Mouse (Mus musculus) megakaryocyte-erythroid progenitor cell, adult 5-6 weeks (primary cell): ENCODE data around the gene Olfr685. TPM values are rescaled to one million over a fixed set of nuclear protein-coding genes. Genes with fewer than 3 reads are reported as not detected.

Experiments
- ATAC-seq: replicated peaks from 2 replicates; pipeline ENCODE4 v1.8.0; 2016; ENCODE audit warnings: mild to moderate bottlenecking, inconsistent platforms; ENCODE audit not compliant: severe bottlenecking, poor library complexity, low FRiP score, low TSS enrichment
- total RNA-seq, 2 experiments: library from RNA; stranded (forward) in 1 of 2; stranded (reverse) in 1 of 2; fragments of 200-1000, 215-1000 nt in 1 of 2; fragments of >200 nt in 1 of 2; fragmentation: Nextera tagmentation in 1 of 2; gene quantifications; 2 replicates each; pipeline ENCODE4 v1.2.3; 2014 to 2017

Gene Olfr685
- total RNA-seq (2014; fragmentation: Nextera tagmentation) (not detected in 2 replicates), total RNA-seq (2017) (not detected in 2 replicates)

DNA sequence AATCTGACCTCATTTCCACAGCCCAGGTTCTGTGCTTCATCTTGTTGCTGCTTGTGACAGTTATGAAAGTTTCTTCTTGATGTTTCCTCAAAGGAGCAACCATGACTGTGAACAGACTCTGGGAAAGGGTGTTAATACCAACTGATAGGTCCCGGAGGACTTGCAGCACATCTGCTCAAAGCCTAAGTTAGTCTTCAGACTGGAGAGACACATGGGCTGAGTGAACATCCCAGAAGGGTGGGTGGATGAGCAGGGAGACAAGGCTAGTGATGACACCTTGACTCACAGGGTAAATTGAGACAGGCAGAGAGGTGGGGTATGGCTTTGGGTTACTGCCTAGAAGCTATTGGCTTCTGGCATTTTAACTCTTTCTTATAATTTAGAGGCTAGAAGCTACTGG is at the start of gene Olfr685:
TSS of gene Olfr685 (minus strand) at position 101 of the 400 bp plus-strand sequence.
- no peak for ATAC-seq

GRCm38 (mm10) chr7:105229386-105229785 is 43.6 kb upstream of the Olfr685 start:
- ATAC-seq = no peak

DNA sequence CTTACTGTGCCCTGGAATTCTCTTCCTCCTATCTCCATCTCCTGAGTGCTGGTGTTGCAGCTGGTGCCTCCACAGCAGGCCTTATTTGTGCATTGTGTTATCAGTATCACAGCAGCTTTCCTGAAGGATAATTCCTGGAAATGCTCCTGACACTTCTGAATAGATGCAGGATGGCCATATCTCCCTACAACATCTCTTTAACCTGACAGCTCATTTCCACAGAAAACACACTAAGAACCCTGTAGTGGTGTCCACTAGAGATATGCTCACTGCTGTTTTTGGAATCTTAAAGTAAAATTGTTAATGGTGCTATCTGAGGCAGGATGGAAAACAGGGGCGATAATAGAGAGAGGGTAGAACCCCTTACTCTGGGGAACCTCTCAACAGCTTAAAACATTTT is 42.3 kb upstream of the Olfr685 start:
- no peak for ATAC-seq

DNA sequence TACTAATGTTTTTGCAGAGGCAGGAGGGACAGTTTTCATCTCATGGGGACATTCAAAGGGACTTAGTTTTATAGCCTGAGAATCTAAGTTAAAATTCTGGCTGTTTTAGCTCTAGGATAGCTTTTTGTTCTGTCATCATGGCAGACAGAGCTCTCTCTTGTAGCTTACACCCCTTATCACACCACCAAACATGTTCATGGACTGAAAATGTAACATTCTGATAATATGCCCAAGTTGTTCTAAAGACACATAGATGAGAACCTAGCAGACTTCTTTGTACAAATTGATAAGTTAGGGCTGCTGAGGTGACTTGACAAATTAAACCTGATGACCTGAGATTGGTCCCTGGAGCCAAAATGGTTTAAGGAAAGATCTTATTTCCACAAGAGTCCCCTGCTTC is 40.9 kb upstream of the Olfr685 start:
- no peak; the same call in 1 of the 2 replicates for ATAC-seq

- ATAC-seq = no peak; the same call in 1 of the 2 replicates
These were observed 40.3 kb upstream of the Olfr685 start for GRCm38 (mm10) chr7:105226072-105226471.

DNA sequence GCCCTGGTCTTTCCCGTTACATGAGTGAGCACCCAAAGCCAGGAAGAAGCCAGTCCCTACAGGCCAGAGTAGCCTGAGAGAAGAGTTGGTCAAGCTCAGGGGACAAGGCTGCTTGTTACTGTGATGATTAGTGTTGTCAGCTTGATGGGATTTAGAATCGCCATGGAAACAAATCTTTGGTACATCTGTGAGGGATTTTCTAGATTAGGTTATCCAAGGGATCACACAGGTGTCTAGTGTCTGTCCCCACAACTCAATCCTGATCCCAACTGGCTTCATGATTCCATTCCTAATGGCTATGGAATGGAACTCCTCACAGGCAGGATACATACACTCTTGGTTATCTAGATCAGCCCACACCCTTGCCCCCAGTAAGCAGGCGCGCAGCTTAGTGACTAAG is 32.5 kb upstream of the Olfr685 start:
- ATAC-seq = no peak

DNA sequence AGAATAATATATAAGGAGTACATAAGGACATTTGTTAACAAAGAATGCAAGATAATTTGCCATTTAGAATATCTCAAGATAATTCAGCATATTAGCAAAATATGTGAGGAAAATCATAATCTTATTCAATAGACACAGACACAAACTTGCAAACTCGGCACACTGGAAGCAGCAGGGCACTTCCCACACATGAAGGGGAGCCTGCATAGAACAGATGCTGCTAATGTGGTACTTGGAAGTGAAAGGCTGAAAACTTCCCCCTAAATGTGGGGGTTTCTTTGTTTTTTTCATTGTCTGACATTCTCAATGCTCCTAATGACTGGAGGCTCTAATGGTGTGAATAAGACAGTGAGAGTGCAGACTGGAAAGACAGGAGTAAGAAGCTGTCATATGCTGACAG is 28.9 kb upstream of the Olfr685 start:
- no peak for ATAC-seq

DNA sequence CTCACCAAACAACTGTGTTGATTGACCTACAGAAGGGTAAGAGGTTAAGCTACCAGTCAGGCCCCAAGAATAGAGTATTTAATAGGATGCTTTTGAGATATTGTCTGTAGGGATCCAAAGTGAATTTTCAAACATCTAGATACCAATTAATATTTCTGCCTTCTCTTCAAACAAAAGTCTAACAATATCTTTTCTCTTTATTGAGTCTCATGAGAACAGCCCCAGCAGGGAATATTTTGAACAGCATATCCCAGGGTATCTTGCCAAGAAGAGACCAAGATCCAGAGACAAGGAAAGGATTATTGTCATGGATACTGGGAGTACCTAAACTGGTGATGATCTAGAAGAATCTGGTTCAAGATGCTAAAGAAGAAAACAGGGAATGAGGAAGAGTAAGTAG is 21.6 kb upstream of the Olfr685 start, which contains the start of gene Olfr686:
TSS of gene Olfr686 (minus strand) at position 101 of the 400 bp plus-strand sequence.
- ATAC-seq = no peak

- ATAC-seq = no peak
These were observed 15.0 kb downstream of the Olfr685 start for GRCm38 (mm10) chr7:105170773-105171172.

GRCm38 (mm10) chr7:105163553-105163952 is 22.3 kb downstream of the Olfr685 start, which contains the start of gene Olfr684:
TSS of gene Olfr684 (minus strand) at chr7:105163653.
- ATAC-seq = no peak

DNA sequence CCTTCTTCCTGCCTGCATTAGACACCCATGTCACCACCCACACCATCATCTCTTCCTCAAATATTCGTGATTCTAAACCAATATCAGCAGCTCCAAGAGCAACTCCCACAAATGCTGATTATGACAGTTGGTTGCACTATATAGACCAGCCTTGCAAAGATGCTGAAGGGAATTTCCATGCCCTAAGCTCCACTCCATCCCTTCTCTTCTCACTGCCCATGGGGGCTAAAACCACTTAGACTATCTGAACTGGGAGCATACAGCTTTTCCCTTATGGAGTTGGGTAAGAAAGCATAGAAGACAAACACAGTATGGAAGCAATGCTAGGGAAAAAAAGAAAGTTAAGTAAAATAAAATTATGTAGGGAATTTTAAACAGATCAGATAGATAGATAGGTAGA is 38.9 kb downstream of the Olfr685 start, which contains the start of gene Olfr683:
TSS of gene Olfr683 (minus strand) at position 101 of the 400 bp plus-strand sequence.
- no peak for ATAC-seq

GRCm38 (mm10) chr7:105141275-105141674 is 44.5 kb downstream of the Olfr685 start:
- ATAC-seq = no peak

Other genes with a start within 250 kb of the Olfr685 start
- gene Olfr670, start 223.4 kb downstream of the Olfr685 start, total RNA-seq (2014; fragmentation: Nextera tagmentation) = not detected in 2 replicates
- not detected in 2 replicates for gene Olfr670, start 223.4 kb downstream of the Olfr685 start, total RNA-seq (2017)
- not detected in 2 replicates for gene Olfr671, start 206.9 kb downstream of the Olfr685 start, total RNA-seq (2014; fragmentation: Nextera tagmentation)
- gene Olfr671, start 206.9 kb downstream of the Olfr685 start, total RNA-seq (2017) = not detected in 2 replicates
- not detected in 2 replicates for gene Olfr672, start 184.0 kb downstream of the Olfr685 start, total RNA-seq (2014; fragmentation: Nextera tagmentation)
- gene Olfr672, start 184.0 kb downstream of the Olfr685 start, total RNA-seq (2017) = not detected in 2 replicates
- not detected in 2 replicates for gene Olfr675, start 157.6 kb downstream of the Olfr685 start, total RNA-seq (2014; fragmentation: Nextera tagmentation)
- not detected in 2 replicates for gene Olfr675, start 157.6 kb downstream of the Olfr685 start, total RNA-seq (2017)
- gene Olfr676, start 153.3 kb downstream of the Olfr685 start, total RNA-seq (2014; fragmentation: Nextera tagmentation) = not detected in 2 replicates
- not detected in 2 replicates for gene Olfr676, start 153.3 kb downstream of the Olfr685 start, total RNA-seq (2017)
- gene Olfr677, start 134.6 kb downstream of the Olfr685 start, total RNA-seq (2014; fragmentation: Nextera tagmentation) = not detected in 2 replicates
- not detected in 2 replicates for gene Olfr677, start 134.6 kb downstream of the Olfr685 start, total RNA-seq (2017)
- gene Olfr678, start 121.5 kb downstream of the Olfr685 start, total RNA-seq (2014; fragmentation: Nextera tagmentation) = not detected in 2 replicates
- gene Olfr678, start 121.5 kb downstream of the Olfr685 start, total RNA-seq (2017) = not detected in 2 replicates
- not detected in 2 replicates for gene Olfr679, start 104.8 kb downstream of the Olfr685 start, total RNA-seq (2014; fragmentation: Nextera tagmentation)
- not detected in 2 replicates for gene Olfr679, start 104.8 kb downstream of the Olfr685 start, total RNA-seq (2017)
- not detected in 2 replicates for gene Olfr680-ps1, start 93.2 kb downstream of the Olfr685 start, total RNA-seq (2014; fragmentation: Nextera tagmentation)
- not detected in 2 replicates for gene Olfr680-ps1, start 93.2 kb downstream of the Olfr685 start, total RNA-seq (2017)
- not detected in 2 replicates for gene Olfr681, start 69.2 kb downstream of the Olfr685 start, total RNA-seq (2014; fragmentation: Nextera tagmentation)
- gene Olfr681, start 69.2 kb downstream of the Olfr685 start, total RNA-seq (2017) = not detected in 2 replicates
- gene Olfr683, start 39.0 kb downstream of the Olfr685 start, total RNA-seq (2014; fragmentation: Nextera tagmentation) = not detected in 2 replicates
- gene Olfr683, start 39.0 kb downstream of the Olfr685 start, total RNA-seq (2017) = not detected in 2 replicates
- gene Olfr684, start 22.4 kb downstream of the Olfr685 start, total RNA-seq (2014; fragmentation: Nextera tagmentation) = not detected in 2 replicates
- gene Olfr684, start 22.4 kb downstream of the Olfr685 start, total RNA-seq (2017) = not detected in 2 replicates
- not detected in 2 replicates for gene Olfr686, start 21.5 kb upstream of the Olfr685 start, total RNA-seq (2014; fragmentation: Nextera tagmentation)
- not detected in 2 replicates for gene Olfr686, start 21.5 kb upstream of the Olfr685 start, total RNA-seq (2017)
- gene Olfr688, start 102.1 kb upstream of the Olfr685 start, total RNA-seq (2014; fragmentation: Nextera tagmentation) = not detected in 2 replicates
- not detected in 2 replicates for gene Olfr688, start 102.1 kb upstream of the Olfr685 start, total RNA-seq (2017)
- gene Olfr689, start 125.2 kb upstream of the Olfr685 start, total RNA-seq (2014; fragmentation: Nextera tagmentation) = not detected in 2 replicates
- gene Olfr689, start 125.2 kb upstream of the Olfr685 start, total RNA-seq (2017) = not detected in 2 replicates
- gene Olfr690, start 148.1 kb upstream of the Olfr685 start, total RNA-seq (2014; fragmentation: Nextera tagmentation) = not detected in 2 replicates
- gene Olfr690, start 148.1 kb upstream of the Olfr685 start, total RNA-seq (2017) = not detected in 2 replicates
- not detected in 2 replicates for gene Olfr691, start 156.3 kb upstream of the Olfr685 start, total RNA-seq (2014; fragmentation: Nextera tagmentation)
- gene Olfr691, start 156.3 kb upstream of the Olfr685 start, total RNA-seq (2017) = not detected in 2 replicates
- gene Olfr692, start 182.2 kb upstream of the Olfr685 start, total RNA-seq (2014; fragmentation: Nextera tagmentation) = not detected in 2 replicates
- gene Olfr692, start 182.2 kb upstream of the Olfr685 start, total RNA-seq (2017) = not detected in 2 replicates
- gene Gm5901, start 189.0 kb upstream of the Olfr685 start, total RNA-seq (2014; fragmentation: Nextera tagmentation) = not detected in 2 replicates
- not detected in 2 replicates for gene Gm5901, start 189.0 kb upstream of the Olfr685 start, total RNA-seq (2017)
- gene Fam160a2, start 214.0 kb upstream of the Olfr685 start, total RNA-seq (2014; fragmentation: Nextera tagmentation) = 24.6 and 31.9 TPM in 2 replicates
- 9.8 and 15.1 TPM in 2 replicates for gene Fam160a2, start 214.0 kb upstream of the Olfr685 start, total RNA-seq (2017)
- not detected in 2 replicates for gene Cnga4, start 218.6 kb upstream of the Olfr685 start, total RNA-seq (2014; fragmentation: Nextera tagmentation)
- gene Cnga4, start 218.6 kb upstream of the Olfr685 start, total RNA-seq (2017) = not detected in 2 replicates
- gene Cckbr, start 239.7 kb upstream of the Olfr685 start, total RNA-seq (2014; fragmentation: Nextera tagmentation) = not detected in 2 replicates
- not detected in 2 replicates for gene Cckbr, start 239.7 kb upstream of the Olfr685 start, total RNA-seq (2017)